Comparison of ENCODE assay signal across 13 mouse cellular contexts in genomic region chr11:113656511-113656932, GRCm38 (mm10). TPM values are rescaled to one million over a fixed set of nuclear protein-coding genes. Genes with fewer than 3 reads are reported as not detected.
DNase-seq lines count a peak whose midpoint lies in the region; ATAC-seq and TF ChIP-seq lines count a peak whose summit lies in the region.
"Had no signal": no experiment of that assay in that cellular context is flagged by ENCODE, and none has a peak within 500 bp of the region (broad histone marks: within the 10 kb centered on the region; RNA-seq: fewer than 3 reads in every experiment).

No protein-coding gene starts in this region.

- no peaks in the 10 kb centered on the region for H3K9me3 ChIP-seq in liver, postnatal 0 days (ENCODE audit: low read length)
- H3K9me3 ChIP-seq: liver, embryonic 13.5 days; midbrain, embryonic 15.5 days had no signal

- no peak overlapping the region for H3K4me3 ChIP-seq in gastrocnemius, adult 2 months
- no peak overlapping the region for H3K4me3 ChIP-seq in liver, postnatal 0 days (ENCODE audit: low read depth, low read length)
- H3K4me3 ChIP-seq: liver, embryonic 13.5 days; midbrain, embryonic 15.5 days had no signal

- no peak for DNase-seq in gastrocnemius, adult 2 months
- no peak for DNase-seq in gastrocnemius, postnatal 10 days
- DNase-seq in Muller cell, postnatal 12 days (ENCODE audit: inconsistent ontology term) = peak; percentile 49
- peak; percentile 98 for DNase-seq in brain, adult 2 months (ENCODE audit: low read depth, low spot score)
- DNase-seq in cerebellum, postnatal 14 days = peak; percentile 89 to 97
- DNase-seq in right cerebral cortex, adult 2 months (ENCODE audit: low spot score in 2 of 2) = no peak
- no peak for DNase-seq in liver, postnatal 0 days
- DNase-seq in right cerebral cortex, postnatal 14 days = no peak
- DNase-seq: liver, embryonic 13.5 days; lung, postnatal 4 days had no signal

- 93% methylated on average over 8 of the region's 8 CpGs for WGBS in liver, postnatal 0 days (ENCODE audit: insufficient replicate concordance)

- TF ChIP-seq CTCF in gastrocnemius, adult 2 months (IDR thresholded peaks at IDR 0.05) = no peak
- no peak for TF ChIP-seq CTCF in liver, postnatal 0 days (IDR thresholded peaks at IDR 0.05; ENCODE audit: low read depth)

- peak overlapping the region; percentile 31; the same call in 1 of the 2 replicates for H3K27ac ChIP-seq in gastrocnemius, adult 2 months
- H3K27ac ChIP-seq in liver, postnatal 0 days (ENCODE audit: low read depth) = no peak overlapping the region
- H3K27ac ChIP-seq: midbrain, embryonic 15.5 days; stomach, postnatal 0 days had no signal

- H3K36me3 ChIP-seq in liver, postnatal 0 days (replicated peaks; ENCODE audit: insufficient read depth, low read length) = peaks cover 87% of the 10 kb centered on the region

- H3K27me3 ChIP-seq in liver, postnatal 0 days (ENCODE audit: insufficient read depth, low read length) = no peaks in the 10 kb centered on the region
- H3K27me3 ChIP-seq: liver, embryonic 13.5 days; midbrain, embryonic 15.5 days had no signal

- intact Hi-C loops in gastrocnemius, adult 2 months (cut with DNase I) = no loop called here

- TF ChIP-seq EP300 in liver, postnatal 0 days (IDR thresholded peaks at IDR 0.05; ENCODE audit: low read depth) = no peak

- H3K9ac ChIP-seq in liver, postnatal 0 days (replicated peaks) = no peak overlapping the region
- H3K9ac ChIP-seq: liver, embryonic 13.5 days; midbrain, embryonic 15.5 days had no signal

- peaks cover 1% of the 10 kb centered on the region; the same call in 1 of the 2 replicates for H3K4me1 ChIP-seq in liver, postnatal 0 days (ENCODE audit: insufficient read depth)

- ATAC-seq in liver, postnatal 0 days = no peak
- ATAC-seq: intestine, embryonic 16.5 days; midbrain, embryonic 15.5 days had no signal

- H3K4me2 ChIP-seq in liver, postnatal 0 days (ENCODE audit: low read depth, low read length) = no peak overlapping the region
- H3K4me2 ChIP-seq: liver, embryonic 13.5 days; midbrain, embryonic 15.5 days had no signal

RNA-seq across cellular contexts. Expression of gene Slc39a11, which starts 6.6 kb away (rescaled TPM):
- total RNA-seq in gastrocnemius, adult 2 months (2021) = 1 to 10 TPM; 1.8 to 3.0 TPM
- total RNA-seq in gastrocnemius, postnatal 10 days (2021) = 1 to 10 TPM; 4.9 to 7.2 TPM
- 10.2 and 10.9 TPM in 2 replicates for polyA plus RNA-seq in liver, postnatal 0 days (2015; fragmentation: Nextera tagmentation; extraction: Ambion mirVana)

RNA-seq across cellular contexts. Expression of gene Cog1, which starts 7.6 kb away (rescaled TPM):
- 10 to 100 TPM; 18.5 to 19.1 TPM for total RNA-seq in gastrocnemius, adult 2 months (2021)
- 10 to 100 TPM; 20.1 to 25.0 TPM for total RNA-seq in gastrocnemius, postnatal 10 days (2021)
- 6.5 and 7.1 TPM in 2 replicates for polyA plus RNA-seq in liver, postnatal 0 days (2015; fragmentation: Nextera tagmentation; extraction: Ambion mirVana)

RNA-seq across cellular contexts. Expression of gene Fam104a, which starts 27.4 kb away (rescaled TPM):
- total RNA-seq in gastrocnemius, adult 2 months (2021) = 10 to 100 TPM; 29.0 to 33.0 TPM
- 10 to 100 TPM; 34.8 to 37.9 TPM for total RNA-seq in gastrocnemius, postnatal 10 days (2021)
- 24.1 and 26.5 TPM in 2 replicates for polyA plus RNA-seq in liver, postnatal 0 days (2015; fragmentation: Nextera tagmentation; extraction: Ambion mirVana)

RNA-seq across cellular contexts. Expression of gene D11Wsu47e, which starts 27.7 kb away (rescaled TPM):
- 1 to 10 TPM; 4.5 to 6.3 TPM for total RNA-seq in gastrocnemius, adult 2 months (2021)
- total RNA-seq in gastrocnemius, postnatal 10 days (2021) = 10 to 100 TPM in 1 of 2 experiments, 1 to 10 TPM in 1; 7.3 to 10.9 TPM
- 4.3 and 4.6 TPM in 2 replicates for polyA plus RNA-seq in liver, postnatal 0 days (2015; fragmentation: Nextera tagmentation; extraction: Ambion mirVana)

RNA-seq across cellular contexts. Expression of gene Sstr2, which starts 37.4 kb away (rescaled TPM):
- total RNA-seq in gastrocnemius, adult 2 months (2021) = not detected
- 1 to 10 TPM in 1 of 2 experiments, under 1 TPM in 1; 0.12 to 1.3 TPM for total RNA-seq in gastrocnemius, postnatal 10 days (2021)
- 1.6 and 2.0 TPM in 2 replicates for polyA plus RNA-seq in liver, postnatal 0 days (2015; fragmentation: Nextera tagmentation; extraction: Ambion mirVana)

Comparison
In these comparisons a context has a peak if more than half of its experiments do, and no peak if none do; other contexts are left out.
1. DNase-seq: peak in Muller cell, postnatal 12 days (single experiment), brain, adult 2 months (single experiment) and cerebellum, postnatal 14 days (2 of 2); none in gastrocnemius, adult 2 months (single experiment), gastrocnemius, postnatal 10 days (single experiment), right cerebral cortex, adult 2 months (0 of 2), liver, postnatal 0 days (single experiment) and right cerebral cortex, postnatal 14 days (single experiment).